Mouse (Mus musculus): ENCODE measurements around the gene Efna2. TPM values are rescaled to one million over a fixed set of nuclear protein-coding genes. Genes with fewer than 3 reads are reported as not detected.

The Efna2 gene
- polyA plus RNA-seq, 1 experiment from 2014 or later = 21.4 TPM

GRCm38 (mm10) chr10:80189999-80190398 lies 10.7 kb downstream of the Efna2 start:
- peak overlapping the region; percentile 83 for H3K27ac ChIP-seq
- H3K36me3 ChIP-seq = peaks cover 28% of the 10 kb centered on the region
- peaks cover 31% of the 10 kb centered on the region for H3K4me1 ChIP-seq (replicated peaks)
- ATAC-seq (ENCODE audit: low FRiP score) = no peak
- peak overlapping the region; percentile 39 for H3K4me3 ChIP-seq
- peak overlapping the region; percentile 64 for H3K4me2 ChIP-seq
- H3K27me3 ChIP-seq = peaks cover 27% of the 10 kb centered on the region; the same call in 1 of the 2 replicates
- peak overlapping the region; percentile 72 for H3K9ac ChIP-seq
- H3K9me3 ChIP-seq = no peaks in the 10 kb centered on the region
- WGBS = 5% methylated on average over 21 of the region's 21 CpGs

DNA sequence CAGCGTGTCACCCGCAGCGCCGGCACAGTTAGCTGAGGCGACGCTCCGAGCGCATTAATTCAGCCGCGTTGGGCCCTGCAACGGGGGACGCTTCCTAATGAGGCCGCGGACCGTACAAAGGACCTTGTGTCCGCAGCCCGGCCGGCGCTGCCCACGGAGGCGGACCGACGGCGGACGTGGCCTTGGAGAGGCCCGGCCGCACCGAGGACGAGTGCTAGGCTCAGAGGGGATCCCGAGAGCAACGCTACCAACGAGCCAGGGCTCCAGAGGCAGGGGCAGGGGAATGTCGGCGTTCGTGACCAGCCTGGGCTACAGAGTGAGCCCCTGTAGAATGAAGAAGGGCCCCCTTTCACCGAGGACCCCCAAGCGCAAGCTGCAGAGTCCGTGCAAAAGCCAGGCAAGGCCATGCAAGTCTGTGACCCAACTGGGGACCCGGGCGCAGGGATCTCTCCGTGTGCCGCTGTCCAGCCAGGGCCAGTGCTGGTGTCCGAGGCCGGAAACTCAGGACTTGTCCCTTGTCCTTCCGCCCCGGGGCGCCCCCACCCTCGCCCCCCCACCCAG lies 11.3 kb downstream of the Efna2 start:
- Histone ChIP-seq H3K36me3 (peaks cover 28% of the 10 kb centered on the region), H3K9ac (peak overlapping the region; percentile 72), H3K4me3 (peak overlapping the region; percentile 39), H3K27me3 (peaks cover 25% of the 10 kb centered on the region; the same call in 1 of the 2 replicates), H3K27ac (peak overlapping the region; percentile 83), H3K9me3 (no peaks in the 10 kb centered on the region), H3K4me2 (peak overlapping the region; percentile 64), H3K4me1 (replicated peaks) (peaks cover 28% of the 10 kb centered on the region)
- ATAC-seq (ENCODE audit: low FRiP score) = peak; percentile 50
- 1% methylated on average over 47 of the region's 48 CpGs for WGBS

- Histone ChIP-seq H3K4me2 (no peak overlapping the region), H3K9ac (no peak overlapping the region), H3K36me3 (peaks cover 3% of the 10 kb centered on the region), H3K9me3 (no peaks in the 10 kb centered on the region), H3K4me3 (no peak overlapping the region), H3K4me1 (replicated peaks) (peaks cover 20% of the 10 kb centered on the region), H3K27me3 (peaks cover 8% of the 10 kb centered on the region; the same call in 1 of the 2 replicates), H3K27ac (no peak overlapping the region)
- no peak for ATAC-seq (ENCODE audit: low FRiP score)
- WGBS = 69% methylated on average over 6 of the region's 6 CpGs
Observed at GRCm38 (mm10) chr10:80193976-80194375, 14.7 kb downstream of the Efna2 start.

DNA sequence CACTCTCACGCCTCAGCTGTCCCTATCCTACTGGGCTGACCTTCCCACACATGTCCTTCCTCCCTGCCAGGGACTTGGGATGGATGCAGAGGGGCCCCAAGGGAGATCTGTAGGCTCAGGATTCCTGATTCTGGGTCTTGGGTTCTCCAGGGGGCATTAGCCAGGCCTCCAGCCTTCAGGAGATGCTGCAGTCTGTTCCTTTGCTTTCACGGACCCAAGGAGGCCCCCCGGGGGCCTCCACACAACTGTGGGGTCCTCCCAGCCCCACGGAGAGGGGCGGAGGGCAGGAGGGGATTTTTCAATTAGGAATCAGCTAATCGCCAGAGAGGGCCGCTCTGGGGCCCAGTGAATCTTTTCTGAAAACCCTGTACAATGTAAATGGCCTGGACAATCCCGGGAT lies 15.2 kb downstream of the Efna2 start:
- ATAC-seq (ENCODE audit: low FRiP score) = no peak
- WGBS = 46% methylated on average over 8 of the region's 8 CpGs
- 0 out of 2 replicates have a peak overlapping the region, but pooled peaks have one; percentile 8 for H3K9ac ChIP-seq
- peaks cover 20% of the 10 kb centered on the region for H3K4me1 ChIP-seq (replicated peaks)
- 0 out of 2 replicates have a peak, but pooled peaks cover 7% of the 10 kb centered on the region for H3K27me3 ChIP-seq
- no peak overlapping the region for H3K4me2 ChIP-seq
- H3K36me3 ChIP-seq = no peaks in the 10 kb centered on the region
- no peak overlapping the region for H3K27ac ChIP-seq
- no peak overlapping the region for H3K4me3 ChIP-seq
- no peaks in the 10 kb centered on the region for H3K9me3 ChIP-seq

- H3K4me3 ChIP-seq = no peak overlapping the region
- no peak for ATAC-seq (ENCODE audit: low FRiP score)
- no peak overlapping the region for H3K9ac ChIP-seq
- peaks cover 8% of the 10 kb centered on the region; the same call in 1 of the 2 replicates for H3K4me1 ChIP-seq (replicated peaks)
- H3K27ac ChIP-seq = no peak overlapping the region
- no peaks in the 10 kb centered on the region for H3K9me3 ChIP-seq
- 79% methylated on average over 1 of the region's 1 CpGs for WGBS
- no peaks in the 10 kb centered on the region for H3K36me3 ChIP-seq
- H3K4me2 ChIP-seq = no peak overlapping the region
- 0 out of 2 replicates have a peak, but pooled peaks cover 7% of the 10 kb centered on the region for H3K27me3 ChIP-seq
Observed at GRCm38 (mm10) chr10:80196167-80196566, 16.9 kb downstream of the Efna2 start.

DNA sequence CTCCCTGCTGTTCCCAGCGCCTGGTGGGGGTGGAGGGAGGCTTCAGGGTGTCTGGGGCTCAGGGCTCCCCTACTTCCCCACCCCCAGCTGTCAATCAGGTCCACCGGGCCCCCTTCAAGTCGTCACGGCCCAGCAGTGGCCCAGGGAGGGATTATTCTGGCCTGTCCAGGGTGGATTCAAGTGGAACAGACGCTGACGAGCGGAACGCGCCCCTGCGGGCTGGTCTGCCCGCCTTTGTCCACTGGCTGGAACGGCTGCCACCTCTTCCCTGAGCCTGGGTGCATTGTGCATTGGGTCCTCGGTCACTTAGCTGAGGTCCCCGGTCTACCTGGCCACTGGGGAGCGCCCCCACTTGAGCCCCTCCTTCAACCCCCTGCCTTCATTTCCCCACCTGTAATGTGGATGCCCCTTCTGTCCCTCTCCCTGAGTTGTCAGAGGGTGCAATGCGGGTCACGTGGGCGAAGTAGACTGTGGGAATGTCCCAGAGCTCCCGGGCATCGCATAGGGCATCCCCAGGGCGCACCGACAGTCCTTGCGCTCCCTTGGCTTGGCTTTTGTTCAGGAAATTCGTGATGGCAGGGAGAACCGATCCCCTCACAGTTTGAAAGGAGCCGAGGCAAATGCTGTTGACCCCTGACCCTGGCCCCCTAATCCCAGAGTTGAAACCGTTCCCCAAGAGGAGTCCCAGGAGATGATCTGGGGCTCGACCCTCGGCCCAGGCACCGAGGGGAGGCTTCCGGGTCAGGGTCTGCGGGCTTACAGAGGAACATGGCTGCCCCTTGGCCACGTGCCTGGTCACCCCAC lies 17.7 kb downstream of the Efna2 start:
- peaks cover 8% of the 10 kb centered on the region; the same call in 1 of the 2 replicates for H3K4me1 ChIP-seq (replicated peaks)
- peak overlapping the region; percentile 39; the same call in 1 of the 2 replicates for H3K9ac ChIP-seq
- no peak for ATAC-seq (ENCODE audit: low FRiP score)
- 46% methylated on average over 33 of the region's 33 CpGs for WGBS
- H3K36me3 ChIP-seq = no peaks in the 10 kb centered on the region
- H3K9me3 ChIP-seq = no peaks in the 10 kb centered on the region
- 0 out of 2 replicates have a peak, but pooled peaks cover 7% of the 10 kb centered on the region for H3K27me3 ChIP-seq
- no peak overlapping the region for H3K27ac ChIP-seq
- no peak overlapping the region for H3K4me3 ChIP-seq
- no peak overlapping the region for H3K4me2 ChIP-seq

DNA sequence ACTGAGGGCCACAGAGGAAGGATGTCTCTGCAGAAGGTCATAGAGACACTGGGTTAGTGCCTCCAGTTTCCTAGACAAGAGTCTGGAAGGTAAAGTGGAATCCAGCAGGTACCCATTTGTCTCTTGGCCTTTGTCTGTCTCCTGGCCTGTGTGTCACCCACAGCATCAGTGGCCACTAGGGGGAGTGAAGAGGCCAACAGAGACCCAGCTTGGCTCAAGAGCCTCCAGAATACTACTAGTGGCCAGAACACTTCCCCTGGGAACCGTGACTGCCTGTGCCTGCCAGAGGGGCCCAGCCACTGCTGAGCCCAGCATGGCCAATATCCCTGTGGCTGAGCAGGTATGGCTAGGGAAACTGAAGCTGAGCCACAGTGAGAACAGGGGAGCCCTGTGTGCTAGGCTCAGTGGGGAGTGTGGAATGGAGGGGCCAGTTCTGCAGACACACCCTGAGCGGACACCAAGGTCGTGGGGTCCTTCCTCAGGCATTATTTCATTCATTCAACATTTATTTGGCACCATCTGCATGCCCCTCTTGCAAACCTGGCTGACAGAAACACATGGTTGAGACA lies 20.2 kb downstream of the Efna2 start:
- Histone ChIP-seq H3K9ac (no peak overlapping the region), H3K27me3 (0 out of 2 replicates have a peak, but pooled peaks cover 4% of the 10 kb centered on the region), H3K36me3 (no peaks in the 10 kb centered on the region), H3K9me3 (no peaks in the 10 kb centered on the region), H3K4me3 (no peak overlapping the region), H3K4me1 (replicated peaks) (peaks cover 14% of the 10 kb centered on the region), H3K4me2 (no peak overlapping the region), H3K27ac (no peak overlapping the region)
- ATAC-seq (ENCODE audit: low FRiP score) = peak; percentile 34; the same call in 1 of the 2 replicates
- WGBS = 60% methylated on average over 3 of the region's 3 CpGs

- Histone ChIP-seq H3K36me3 (no peaks in the 10 kb centered on the region), H3K9ac (no peak overlapping the region), H3K9me3 (no peaks in the 10 kb centered on the region), H3K27me3 (0 out of 2 replicates have a peak, but pooled peaks cover 4% of the 10 kb centered on the region), H3K4me1 (replicated peaks) (peaks cover 11% of the 10 kb centered on the region), H3K4me2 (no peak overlapping the region), H3K27ac (no peak overlapping the region), H3K4me3 (no peak overlapping the region)
- WGBS = 74% methylated on average over 6 of the region's 6 CpGs
- no peak for ATAC-seq (ENCODE audit: low FRiP score)
Observed at GRCm38 (mm10) chr10:80200485-80200884, 21.2 kb downstream of the Efna2 start.

DNA sequence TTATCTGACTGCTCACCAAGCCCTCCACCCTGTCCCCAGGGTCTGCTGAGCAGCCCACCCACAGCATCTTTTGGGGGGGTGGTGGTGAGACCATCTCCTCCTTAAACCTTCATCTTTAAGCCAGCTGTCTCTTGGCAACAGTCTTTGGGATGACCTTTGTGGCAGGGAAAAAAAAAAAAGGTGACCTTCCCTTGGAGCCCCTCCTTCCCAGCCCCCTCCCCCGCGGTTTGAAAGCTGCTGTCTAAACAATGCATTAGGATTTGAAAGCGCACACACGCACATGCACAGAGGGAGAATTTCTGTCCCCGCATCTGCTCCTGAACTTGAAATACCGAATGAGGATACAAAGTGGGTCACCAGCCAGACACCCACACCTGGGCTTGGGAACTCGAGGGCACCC lies 24.8 kb downstream of the Efna2 start:
- peaks cover 28% of the 10 kb centered on the region for H3K4me1 ChIP-seq (replicated peaks)
- no peaks in the 10 kb centered on the region for H3K9me3 ChIP-seq
- no peak overlapping the region for H3K4me3 ChIP-seq
- no peak for ATAC-seq (ENCODE audit: low FRiP score)
- no peak overlapping the region for H3K27ac ChIP-seq
- WGBS = 8% methylated on average over 7 of the region's 7 CpGs
- H3K4me2 ChIP-seq = no peak overlapping the region
- 0 out of 2 replicates have a peak, but pooled peaks cover 3% of the 10 kb centered on the region for H3K27me3 ChIP-seq
- H3K9ac ChIP-seq = peak overlapping the region; percentile 20; the same call in 1 of the 2 replicates
- no peaks in the 10 kb centered on the region for H3K36me3 ChIP-seq

DNA sequence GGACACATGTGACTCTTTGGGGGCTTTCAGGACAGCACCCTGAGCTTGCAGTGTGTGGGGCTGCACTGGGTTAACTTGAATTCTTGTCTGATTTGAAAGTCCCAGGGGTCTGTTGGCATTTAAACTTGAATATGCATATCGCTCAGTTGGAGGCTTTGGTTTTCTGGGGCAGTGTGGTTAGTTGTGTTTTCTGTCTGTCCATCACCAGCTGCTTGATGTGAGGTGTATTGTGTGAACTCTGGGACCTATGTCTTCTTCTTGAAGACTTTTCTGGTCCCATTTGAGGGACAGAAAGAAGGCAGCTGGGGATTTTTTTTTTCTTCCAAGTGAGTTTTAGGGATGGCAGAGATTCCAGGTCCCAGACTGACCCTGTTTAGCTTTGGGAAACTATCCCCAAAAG lies 27.9 kb downstream of the Efna2 start:
- Histone ChIP-seq H3K9ac (no peak overlapping the region; the same call in 1 of the 2 replicates), H3K9me3 (no peaks in the 10 kb centered on the region), H3K27ac (no peak overlapping the region), H3K4me1 (replicated peaks) (peaks cover 29% of the 10 kb centered on the region), H3K4me3 (no peak overlapping the region), H3K4me2 (no peak overlapping the region), H3K27me3 (0 out of 2 replicates have a peak, but pooled peaks cover 3% of the 10 kb centered on the region), H3K36me3 (no peaks in the 10 kb centered on the region)
- no peak for ATAC-seq (ENCODE audit: low FRiP score)
- 41% methylated on average over 1 of the region's 1 CpGs for WGBS

- Histone ChIP-seq H3K4me3 (no peak overlapping the region), H3K9ac (no peak overlapping the region; the same call in 1 of the 2 replicates), H3K9me3 (no peaks in the 10 kb centered on the region), H3K36me3 (no peaks in the 10 kb centered on the region), H3K27me3 (0 out of 2 replicates have a peak, but pooled peaks cover 3% of the 10 kb centered on the region), H3K27ac (no peak overlapping the region; the same call in 1 of the 2 replicates), H3K4me2 (no peak overlapping the region), H3K4me1 (replicated peaks) (peaks cover 29% of the 10 kb centered on the region)
- WGBS = 29% methylated on average over 10 of the region's 10 CpGs
- no peak for ATAC-seq (ENCODE audit: low FRiP score)
Observed at GRCm38 (mm10) chr10:80207676-80208075, 28.4 kb downstream of the Efna2 start.

- no peak for ATAC-seq (ENCODE audit: low FRiP score)
- Histone ChIP-seq H3K4me2 (no peak overlapping the region; the same call in 1 of the 2 replicates), H3K9me3 (no peaks in the 10 kb centered on the region), H3K4me3 (no peak overlapping the region), H3K4me1 (replicated peaks) (peaks cover 29% of the 10 kb centered on the region), H3K9ac (peak overlapping the region; percentile 66), H3K27ac (peak overlapping the region; percentile 90), H3K36me3 (no peaks in the 10 kb centered on the region), H3K27me3 (0 out of 2 replicates have a peak, but pooled peaks cover 3% of the 10 kb centered on the region)
- 58% methylated on average over 4 of the region's 4 CpGs for WGBS
Observed at GRCm38 (mm10) chr10:80208248-80208647, 29.0 kb downstream of the Efna2 start.
